Mouse (Mus musculus): ENCODE measurements at regions not wholly inside any gene's neighbourhood (a gene's known extent, or its start where the extent isn't known, plus 50 kb on each side); places are given as distances from the start of the nearest gene placed in this dataset.
A peak's percentile ranks its signal among the peaks of the same experiment; 100 is the strongest.

GRCm38 (mm10) chr16:87130733-87131640, 223.0 kb upstream of the N6amt1 start:
- WGBS, result 82% methylated on average over 12 of the region's 12 CpGs
- Histone ChIP-seq H3K4me1 (ENCODE audit: control insufficient read depth, insufficient read depth, low read length) (no peaks in the 10 kb centered on the region), H3K27ac (ENCODE audit: insufficient read depth, low read depth, low read length) (no peak overlapping the region), H3K4me3 (ENCODE audit: insufficient read depth, low read depth, low read length) (no peak overlapping the region), H3K27me3 (replicated peaks; ENCODE audit: control insufficient read depth, insufficient read depth, low read length) (no peaks in the 10 kb centered on the region), H3K36me3 (ENCODE audit: control insufficient read depth, insufficient read depth, low read length) (no peaks in the 10 kb centered on the region)
- no peak for DNase-seq
- TF ChIP-seq POLR2A (IDR thresholded peaks at IDR 0.05; ENCODE audit: low read depth, low read length) (no peak), CTCF (conservative IDR thresholded peaks at IDR 0.05; ENCODE audit: insufficient read depth, insufficient read length, low read depth, low read length) (no peak)

- H3K4me1 ChIP-seq (ENCODE audit: control insufficient read depth, insufficient read depth, low read length), result no peaks in the 10 kb centered on the region
- WGBS, result 94% methylated on average over 3 of the region's 3 CpGs
- H3K36me3 ChIP-seq (ENCODE audit: control insufficient read depth, insufficient read depth, low read length), result no peaks in the 10 kb centered on the region
- H3K27ac ChIP-seq (ENCODE audit: insufficient read depth, low read depth, low read length), result no peak overlapping the region
- TF ChIP-seq CTCF (conservative IDR thresholded peaks at IDR 0.05; ENCODE audit: insufficient read depth, insufficient read length, low read depth, low read length), result no peak
- TF ChIP-seq POLR2A (IDR thresholded peaks at IDR 0.05; ENCODE audit: low read depth, low read length), result no peak
- no peaks in the 10 kb centered on the region for H3K27me3 ChIP-seq (replicated peaks; ENCODE audit: control insufficient read depth, insufficient read depth, low read length)
- H3K4me3 ChIP-seq (ENCODE audit: insufficient read depth, low read depth, low read length), result no peak overlapping the region
- DNase-seq, result no peak
Measured at GRCm38 (mm10) chr16:87129021-87129420, 225.0 kb upstream of the N6amt1 start.

- WGBS, result 61% methylated on average over 13 of the region's 13 CpGs
- Histone ChIP-seq H3K27me3 (replicated peaks; ENCODE audit: control insufficient read depth, insufficient read depth, low read length) (no peaks in the 10 kb centered on the region), H3K27ac (ENCODE audit: insufficient read depth, low read depth, low read length) (no peak overlapping the region), H3K4me3 (ENCODE audit: insufficient read depth, low read depth, low read length) (peak overlapping the region; percentile 30; the same call in 1 of the 2 replicates), H3K4me1 (ENCODE audit: control insufficient read depth, insufficient read depth, low read length) (no peaks in the 10 kb centered on the region), H3K36me3 (ENCODE audit: control insufficient read depth, insufficient read depth, low read length) (no peaks in the 10 kb centered on the region)
- DNase-seq, result peak; percentile 48
- TF ChIP-seq POLR2A (IDR thresholded peaks at IDR 0.05; ENCODE audit: low read depth, low read length) (no peak), CTCF (conservative IDR thresholded peaks at IDR 0.05; ENCODE audit: insufficient read depth, insufficient read length, low read depth, low read length) (no peak)
Measured at GRCm38 (mm10) chr16:87128230-87128629, 225.8 kb upstream of the N6amt1 start.

GRCm38 (mm10) chr16:87124519-87124918, 229.5 kb upstream of the N6amt1 start:
- no peak for TF ChIP-seq CTCF (conservative IDR thresholded peaks at IDR 0.05; ENCODE audit: insufficient read depth, insufficient read length, low read depth, low read length)
- no peak for TF ChIP-seq POLR2A (IDR thresholded peaks at IDR 0.05; ENCODE audit: low read depth, low read length)
- no peaks in the 10 kb centered on the region for H3K4me1 ChIP-seq (ENCODE audit: control insufficient read depth, insufficient read depth, low read length)
- no peaks in the 10 kb centered on the region for H3K36me3 ChIP-seq (ENCODE audit: control insufficient read depth, insufficient read depth, low read length)
- H3K27me3 ChIP-seq (replicated peaks; ENCODE audit: control insufficient read depth, insufficient read depth, low read length), result no peaks in the 10 kb centered on the region
- H3K4me3 ChIP-seq (ENCODE audit: insufficient read depth, low read depth, low read length), result no peak overlapping the region
- no peak overlapping the region for H3K27ac ChIP-seq (ENCODE audit: insufficient read depth, low read depth, low read length)
- WGBS, result 88% methylated on average over 7 of the region's 7 CpGs
- no peak for DNase-seq

- Histone ChIP-seq H3K27me3 (replicated peaks; ENCODE audit: control insufficient read depth, insufficient read depth, low read length) (no peaks in the 10 kb centered on the region), H3K36me3 (ENCODE audit: control insufficient read depth, insufficient read depth, low read length) (no peaks in the 10 kb centered on the region), H3K4me1 (ENCODE audit: control insufficient read depth, insufficient read depth, low read length) (no peaks in the 10 kb centered on the region), H3K4me3 (ENCODE audit: insufficient read depth, low read depth, low read length) (no peak overlapping the region), H3K27ac (ENCODE audit: insufficient read depth, low read depth, low read length) (no peak overlapping the region)
- no peak for DNase-seq
- no peak for TF ChIP-seq CTCF (conservative IDR thresholded peaks at IDR 0.05; ENCODE audit: insufficient read depth, insufficient read length, low read depth, low read length)
- no peak for TF ChIP-seq POLR2A (IDR thresholded peaks at IDR 0.05; ENCODE audit: low read depth, low read length)
- 67% methylated on average over 2 of the region's 2 CpGs for WGBS
Measured at GRCm38 (mm10) chr16:87103599-87103998, 250.4 kb upstream of the N6amt1 start.

- no peak overlapping the region for H3K4me3 ChIP-seq (ENCODE audit: insufficient read depth, low read depth, low read length)
- DNase-seq, result no peak
- no peak overlapping the region for H3K27ac ChIP-seq (ENCODE audit: insufficient read depth, low read depth, low read length)
- no peaks in the 10 kb centered on the region for H3K4me1 ChIP-seq (ENCODE audit: control insufficient read depth, insufficient read depth, low read length)
- TF ChIP-seq CTCF (conservative IDR thresholded peaks at IDR 0.05; ENCODE audit: insufficient read depth, insufficient read length, low read depth, low read length) (no peak), POLR2A (IDR thresholded peaks at IDR 0.05; ENCODE audit: low read depth, low read length) (no peak)
- no peaks in the 10 kb centered on the region for H3K36me3 ChIP-seq (ENCODE audit: control insufficient read depth, insufficient read depth, low read length)
- H3K27me3 ChIP-seq (replicated peaks; ENCODE audit: control insufficient read depth, insufficient read depth, low read length), result no peaks in the 10 kb centered on the region
Measured at GRCm38 (mm10) chr16:87102057-87102456, 251.9 kb upstream of the N6amt1 start.

GRCm38 (mm10) chr16:87092011-87092410, 262.0 kb upstream of the N6amt1 start:
- no peaks in the 10 kb centered on the region for H3K36me3 ChIP-seq (ENCODE audit: control insufficient read depth, insufficient read depth, low read length)
- no peak for DNase-seq
- H3K27ac ChIP-seq (ENCODE audit: insufficient read depth, low read depth, low read length), result no peak overlapping the region
- H3K27me3 ChIP-seq (replicated peaks; ENCODE audit: control insufficient read depth, insufficient read depth, low read length), result no peaks in the 10 kb centered on the region; the same call in 1 of the 2 replicates
- TF ChIP-seq CTCF (conservative IDR thresholded peaks at IDR 0.05; ENCODE audit: insufficient read depth, insufficient read length, low read depth, low read length) (no peak), POLR2A (IDR thresholded peaks at IDR 0.05; ENCODE audit: low read depth, low read length) (no peak)
- no peak overlapping the region for H3K4me3 ChIP-seq (ENCODE audit: insufficient read depth, low read depth, low read length)
- 86% methylated on average over 2 of the region's 2 CpGs for WGBS
- no peaks in the 10 kb centered on the region for H3K4me1 ChIP-seq (ENCODE audit: control insufficient read depth, insufficient read depth, low read length)

Data from kidney, adult 2 months (tissue).